Mouse (Mus musculus) C2C12 (cell line): ENCODE measurements at regions not wholly inside any gene's neighbourhood (a gene's known extent, or its start where the extent isn't known, plus 50 kb on each side); places are given as distances from the start of the nearest gene placed in this dataset.

Experiments
- H3K27me3 ChIP-seq: one replicate; pipeline ENCODE4 v1.6.1; 2011; ENCODE audit not compliant: control insufficient read depth, insufficient read depth, insufficient read length
- H3K36me3 ChIP-seq: one replicate; pipeline ENCODE4 v1.6.1; 2011; ENCODE audit not compliant: control insufficient read depth, insufficient read depth
- H3K4me3 ChIP-seq: one replicate; pipeline ENCODE4 v1.5.1; 2011; ENCODE audit warnings: mild to moderate bottlenecking, control low read depth; ENCODE audit not compliant: poor library complexity, insufficient read depth, severe bottlenecking
- H3K79me2 ChIP-seq: one replicate; pipeline ENCODE4 v1.6.1; 2011; ENCODE audit not compliant: control insufficient read depth, insufficient read depth
- H3K79me3 ChIP-seq: one replicate; pipeline ENCODE4 v1.6.1; 2011; ENCODE audit warnings: low read depth, control low read depth
- H3ac ChIP-seq: one replicate; pipeline ENCODE3; 2011; ENCODE audit warnings: low read depth; ENCODE audit not compliant: control insufficient read depth, insufficient read length
- CEBPB ChIP-seq: IDR thresholded peaks from one replicate; pipeline ENCODE4 v1.6.1; 2011; ENCODE audit warnings: low read depth, mild to moderate bottlenecking, control low read depth, moderate library complexity
- CTCF ChIP-seq: IDR thresholded peaks from one replicate; pipeline ENCODE4 v1.5.1; 2011; ENCODE audit not compliant: control insufficient read depth, insufficient read depth, insufficient read length
- FOSL1 ChIP-seq: IDR thresholded peaks from one replicate; pipeline ENCODE4 v1.8.0; 2011; ENCODE audit warnings: mild to moderate bottlenecking, low read length; ENCODE audit not compliant: poor library complexity, insufficient read depth, severe bottlenecking
- MAX ChIP-seq: IDR thresholded peaks from one replicate; pipeline ENCODE4 v1.6.1; 2011; ENCODE audit warnings: mild to moderate bottlenecking, control low read depth
- MYOD1 ChIP-seq: IDR thresholded peaks from one replicate; pipeline ENCODE4 v1.6.1; 2011; ENCODE audit warnings: low read depth; ENCODE audit not compliant: control insufficient read depth, insufficient read length
- MYOG ChIP-seq: IDR thresholded peaks from one replicate; pipeline ENCODE4 v1.6.1; 2011; ENCODE audit not compliant: control insufficient read depth, insufficient read length; ENCODE audit errors: extremely low read depth
- USF1 ChIP-seq: IDR thresholded peaks from one replicate; pipeline ENCODE4 v1.6.1; 2011; ENCODE audit warnings: low read depth, mild to moderate bottlenecking, control low read depth, moderate library complexity

DNA sequence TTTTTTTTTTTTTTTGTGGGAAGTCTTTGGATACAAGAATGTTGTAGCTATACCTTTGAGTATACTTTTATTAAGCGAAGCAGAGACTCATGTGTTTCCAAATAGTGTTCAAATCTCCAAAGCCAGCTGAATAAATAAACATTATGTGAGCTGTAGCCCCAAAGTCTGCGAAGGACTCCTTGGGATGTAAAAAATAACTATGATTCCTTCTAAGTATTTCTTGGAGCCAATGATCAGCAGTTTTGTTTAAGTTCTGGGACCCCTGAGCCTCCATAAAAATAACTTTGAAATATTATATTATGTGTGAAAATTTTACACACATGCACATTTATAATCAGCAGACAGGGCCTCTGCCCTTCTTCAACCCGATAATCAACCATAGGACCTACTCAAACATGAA is 262.8 kb upstream of the Tenm3 start:
- Histone ChIP-seq H3K36me3 (no peaks in the 10 kb centered on the region), H3K4me3 (no peak overlapping the region), H3K79me2 (no peaks in the 10 kb centered on the region), H3ac (no peak overlapping the region), H3K27me3 (no peaks in the 10 kb centered on the region), H3K79me3 (no peaks in the 10 kb centered on the region)
- TF ChIP-seq CTCF (no peak), CEBPB (no peak), FOSL1 (no peak)

DNA sequence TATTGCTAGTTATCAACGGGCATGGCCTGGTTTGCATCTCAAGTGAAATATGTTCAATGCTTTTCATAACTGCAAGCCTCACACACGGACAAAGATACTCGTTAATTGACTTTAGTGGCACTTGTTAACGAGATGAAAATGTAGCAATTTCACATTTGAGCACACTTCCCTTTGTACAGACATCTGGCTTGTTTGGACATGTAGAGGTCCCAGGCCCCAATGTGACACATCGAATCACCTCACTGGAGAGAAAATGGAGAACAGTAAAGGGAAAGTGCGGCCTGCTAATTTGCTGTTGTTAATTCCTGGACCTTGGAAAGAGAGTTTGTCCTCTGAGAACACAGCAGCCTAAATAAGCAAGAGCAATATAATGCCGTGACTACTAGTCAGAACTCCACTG is 257.4 kb upstream of the Tenm3 start:
- no peaks in the 10 kb centered on the region for H3K79me2 ChIP-seq
- no peak overlapping the region for H3K4me3 ChIP-seq
- no peak overlapping the region for H3ac ChIP-seq
- H3K36me3 ChIP-seq = no peaks in the 10 kb centered on the region
- no peaks in the 10 kb centered on the region for H3K79me3 ChIP-seq
- H3K27me3 ChIP-seq = no peaks in the 10 kb centered on the region
- TF ChIP-seq USF1 (no peak), MYOG (no peak), CTCF (no peak), MYOD1 (no peak), CEBPB (no peak), MAX (no peak), FOSL1 (no peak)

DNA sequence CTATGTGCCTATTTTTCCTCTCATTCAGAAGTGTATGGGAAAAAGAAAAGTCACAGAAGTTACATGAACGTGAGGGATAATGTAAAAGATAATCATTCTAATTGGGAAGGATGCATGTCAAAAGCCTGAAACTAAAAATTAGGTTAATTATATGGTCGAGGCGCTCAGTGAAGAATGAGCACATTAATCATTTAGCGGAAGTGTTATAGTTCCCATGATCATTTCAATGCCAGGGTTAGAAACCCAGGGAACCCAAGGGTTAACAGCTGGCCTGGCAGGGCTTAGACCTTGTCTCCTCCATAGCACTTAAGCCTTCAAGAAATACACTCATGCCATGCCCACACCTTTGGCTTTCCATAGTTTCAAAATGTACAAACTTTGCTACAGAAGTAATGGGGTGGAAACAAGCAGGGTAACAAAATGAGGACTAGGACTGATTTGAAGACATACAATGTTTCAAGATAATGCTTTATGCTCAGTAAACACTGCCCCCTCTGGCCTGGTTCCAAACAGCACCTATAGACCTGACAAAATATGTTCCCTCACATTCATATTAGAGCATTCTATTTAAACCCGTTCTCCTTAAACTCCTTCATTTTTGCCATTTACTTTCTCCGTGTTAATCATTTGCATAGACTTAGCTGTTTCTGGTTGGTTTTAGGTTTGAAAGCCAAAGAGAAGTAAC is 240.6 kb upstream of the Tenm3 start:
- TF ChIP-seq MYOG (no peak), MAX (no peak), MYOD1 (no peak), CEBPB (no peak), CTCF (no peak), USF1 (no peak), FOSL1 (no peak)

DNA sequence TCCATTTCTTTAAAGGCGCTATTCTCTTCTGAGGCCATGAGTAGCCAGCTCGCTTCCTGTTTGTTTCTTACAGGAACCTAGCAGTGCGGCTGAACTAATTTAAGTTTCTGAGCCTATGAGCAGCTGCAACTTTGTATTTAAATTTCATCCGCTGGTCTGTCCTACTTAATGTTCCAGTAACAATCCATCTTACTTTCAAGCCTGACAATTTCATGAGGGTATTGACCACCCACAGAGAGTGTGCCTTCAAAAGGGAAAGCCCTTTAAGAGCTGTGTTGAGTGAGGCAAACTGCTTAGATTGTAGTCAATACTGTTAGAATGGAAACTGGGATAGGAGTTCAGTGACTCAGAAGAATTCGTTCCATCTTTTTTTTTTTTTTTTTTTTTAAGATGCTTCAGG is 225.7 kb upstream of the Tenm3 start:
- no peaks in the 10 kb centered on the region for H3K79me3 ChIP-seq
- no peaks in the 10 kb centered on the region for H3K27me3 ChIP-seq
- no peaks in the 10 kb centered on the region for H3K79me2 ChIP-seq
- TF ChIP-seq CEBPB = no peak
- TF ChIP-seq FOSL1 = no peak
- TF ChIP-seq MYOD1 = no peak
- no peak for TF ChIP-seq MAX
- no peak for TF ChIP-seq MYOG
- no peak for TF ChIP-seq USF1
- no peak for TF ChIP-seq CTCF
- H3K36me3 ChIP-seq = no peaks in the 10 kb centered on the region
- no peak overlapping the region for H3K4me3 ChIP-seq
- H3ac ChIP-seq = no peak overlapping the region

More for the DNA sequence above, 240.6 kb upstream of the Tenm3 start:
- no peaks in the 10 kb centered on the region for H3K79me3 ChIP-seq
- H3K27me3 ChIP-seq = no peaks in the 10 kb centered on the region
- H3K36me3 ChIP-seq = no peaks in the 10 kb centered on the region
- no peak overlapping the region for H3ac ChIP-seq
- no peaks in the 10 kb centered on the region for H3K79me2 ChIP-seq
- no peak overlapping the region for H3K4me3 ChIP-seq

DNA sequence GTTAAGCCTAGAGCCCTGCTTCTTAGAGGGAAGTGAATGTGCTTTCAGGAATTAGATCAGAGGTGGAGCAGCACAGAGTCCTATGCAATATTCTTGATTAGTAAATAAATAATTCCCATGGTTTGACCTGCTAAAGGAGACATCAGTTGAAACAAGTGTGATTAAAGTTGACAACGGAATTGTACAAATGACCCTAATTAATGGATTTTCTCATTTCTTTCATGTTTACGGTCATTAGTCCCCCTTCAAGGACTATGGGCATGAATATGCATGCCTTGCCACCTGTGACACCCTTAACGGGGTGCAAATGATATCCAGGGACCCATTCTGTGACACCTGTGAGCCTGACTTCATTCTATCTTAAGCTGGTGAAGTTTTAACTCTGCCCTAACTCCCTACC is 219.5 kb upstream of the Tenm3 start:
- no peak for TF ChIP-seq MYOG
- TF ChIP-seq MYOD1 = no peak
- Histone ChIP-seq H3K27me3 (no peaks in the 10 kb centered on the region), H3ac (no peak overlapping the region)

DNA sequence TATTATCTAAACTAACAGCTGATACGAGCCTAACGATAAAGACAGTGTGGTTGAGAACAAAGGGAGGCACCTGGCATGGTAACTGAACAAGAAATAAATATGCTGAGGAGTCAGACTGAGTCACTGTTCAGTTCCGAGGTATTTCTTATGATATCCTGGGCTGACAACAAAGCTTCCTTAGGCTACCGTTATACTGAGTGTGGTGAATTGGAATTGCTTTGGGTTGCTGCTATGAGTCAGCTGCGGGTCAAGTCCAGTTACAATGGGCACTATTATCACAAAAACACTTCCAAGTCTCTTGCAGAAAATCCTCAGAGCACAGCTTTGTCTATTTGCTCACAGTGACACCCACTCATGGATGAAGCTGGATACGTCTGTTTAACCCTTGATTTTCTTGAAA is 199.5 kb upstream of the Tenm3 start:
- Histone ChIP-seq H3K79me2 (no peaks in the 10 kb centered on the region), H3K36me3 (no peaks in the 10 kb centered on the region), H3K4me3 (no peak overlapping the region), H3ac (no peak overlapping the region), H3K27me3 (no peaks in the 10 kb centered on the region), H3K79me3 (no peaks in the 10 kb centered on the region)
- TF ChIP-seq MYOD1 = peak; percentile 69
- peak; percentile 26 for TF ChIP-seq FOSL1
- TF ChIP-seq CEBPB = no peak
- TF ChIP-seq MAX = no peak

More for the DNA sequence above, 219.5 kb upstream of the Tenm3 start:
- Histone ChIP-seq H3K79me3 (no peaks in the 10 kb centered on the region), H3K36me3 (no peaks in the 10 kb centered on the region), H3K79me2 (no peaks in the 10 kb centered on the region), H3K4me3 (no peak overlapping the region)
